Mouse (Mus musculus) liver, embryonic 14.5 days (tissue): Measurements from ENCODE around the gene Lpcat3. TPM values are rescaled to one million over a fixed set of nuclear protein-coding genes. Genes with fewer than 3 reads are reported as not detected.

Source experiments
- ATAC-seq: fragments of 200-750 bp; cut with Nextera tagmentation; 2 replicates; pipeline ENCODE4 v1.8.0; 2017; ENCODE audit warnings: moderate number of reproducible peaks, mild to moderate bottlenecking, moderate library complexity; ENCODE audit not compliant: insufficient read depth
- DNase-seq, 3 experiments: peaks; one replicate each; pipeline ENCODE4 v3.0.0-alpha.2; 2012 to 2013; ENCODE audit warnings: low read depth in 3 of 3, low spot score in 3 of 3
- H3K27ac ChIP-seq: fragments of 300-500 bp; sonication (generic); 2 replicates; pipeline ENCODE4 v1.5.1; 2014; ENCODE audit warnings: moderate library complexity, mild to moderate bottlenecking, control low read depth, inconsistent platforms
- H3K27me3 ChIP-seq: fragments of 300-500 bp; sonication (generic); 2 replicates; pipeline ENCODE4 v1.6.1; 2014; ENCODE audit warnings: mild to moderate bottlenecking, low read length, moderate library complexity; ENCODE audit not compliant: control insufficient read depth, insufficient read depth
- H3K36me3 ChIP-seq: fragments of 300-500 bp; sonication (generic); replicated peaks from 2 replicates; pipeline ENCODE4 v1.6.1; 2014; ENCODE audit warnings: low read depth; ENCODE audit not compliant: control insufficient read depth, insufficient read depth
- H3K4me1 ChIP-seq, 2 experiments: fragments of 200-500 bp in 1 of 2; fragments of 300-500 bp in 1 of 2; sonication (generic) in 1 of 2; replicated peaks; 2 replicates each; pipeline ENCODE4 v1.6.1; 2012 to 2014; ENCODE audit warnings: antibody characterized with exemption in 1 of 2, inconsistent platforms in 1 of 2, low read length in 1 of 2; ENCODE audit not compliant: control insufficient read depth in 2 of 2, insufficient read depth in 2 of 2
- H3K4me2 ChIP-seq: fragments of 300-500 bp; sonication (generic); 2 replicates; pipeline ENCODE4 v1.6.1; 2014; ENCODE audit warnings: low read depth, mild to moderate bottlenecking, control low read depth, moderate library complexity
- H3K4me3 ChIP-seq, 2 experiments: fragments of 200-500 bp in 1 of 2; fragments of 300-500 bp in 1 of 2; sonication (generic) in 1 of 2; 2 replicates each; pipeline ENCODE4 v1.5.1; 2012 to 2014; ENCODE audit warnings: low read depth in 2 of 2, low read length in 2 of 2, mild to moderate bottlenecking in 2 of 2, control low read depth in 1 of 2, inconsistent platforms in 1 of 2, moderate library complexity in 1 of 2; ENCODE audit not compliant: insufficient read depth in 1 of 2
- H3K9ac ChIP-seq: fragments of 300-500 bp; sonication (generic); replicated peaks from 2 replicates; pipeline ENCODE4 v1.6.1; 2014; ENCODE audit warnings: mild to moderate bottlenecking, control low read depth, moderate library complexity
- H3K9me3 ChIP-seq: fragments of 300-500 bp; sonication (generic); 2 replicates; pipeline ENCODE4 v1.6.1; 2016; ENCODE audit warnings: low read length, mixed read lengths; ENCODE audit not compliant: control insufficient read depth
- CTCF ChIP-seq: IDR thresholded peaks from 2 replicates; pipeline ENCODE4 v1.5.1; 2016; ENCODE audit warnings: antibody characterized with exemption, low read depth, control low read depth
- EP300 ChIP-seq: IDR thresholded peaks from 2 replicates; pipeline ENCODE4 v1.6.1; 2016; ENCODE audit warnings: antibody characterized with exemption, low read depth
- WGBS: fragments of 180-500 bp; shearing (Covaris S2); extraction: QIAGEN DNeasy Blood & Tissue Kit; methylation state at CpG from one replicate; pipeline ENCODE4 v1.1.7; 2014; ENCODE audit not compliant: insufficient replicate concordance; 5-methylcytosine and 5-hydroxymethylcytosine counted together
- polyA plus RNA-seq, 2 experiments: library from polyadenylated mRNA; depleted of rRNA in 1 of 2; stranded (reverse) in 1 of 2; unstranded in 1 of 2; fragments of >200 nt; fragmentation: Nextera tagmentation in 1 of 2; extraction: Ambion mirVana in 1 of 2; gene quantifications; 2 replicates each; pipeline versions ENCODE4 v1.2.1 to v1.2.3; 2012 to 2014

The Lpcat3 gene
- polyA plus RNA-seq, 2 experiments: 61.4 to 64.2 TPM

DNA sequence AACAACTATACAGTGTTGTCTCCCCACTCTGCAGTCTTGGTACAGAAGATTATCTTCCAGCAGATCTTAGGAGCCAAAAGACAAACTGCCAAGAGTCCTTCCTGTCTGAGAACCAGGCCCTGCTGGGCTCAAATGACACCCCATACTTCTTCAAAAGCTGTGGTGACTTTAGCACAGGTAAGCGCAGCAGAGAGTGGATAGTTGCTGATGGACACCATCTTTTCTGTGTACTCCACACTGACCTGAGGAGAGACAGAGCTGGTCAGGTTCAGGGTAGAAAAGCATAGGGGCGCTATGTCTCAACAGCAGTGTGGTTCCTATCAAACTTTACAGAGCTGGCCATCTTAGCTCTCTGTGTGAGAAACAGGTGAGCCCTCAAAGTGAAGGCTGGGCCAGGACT lies 41.6 kb downstream of the Lpcat3 start:
- peaks cover 0 to 2% of the 10 kb centered on the region in 2 experiments; a peak in 2 of 4 replicates for H3K4me1 ChIP-seq
- TF ChIP-seq EP300: no peak
- no peak for TF ChIP-seq CTCF
- H3K27ac ChIP-seq: no peak overlapping the region
- H3K4me3 ChIP-seq: no peak overlapping the region
- no peak overlapping the region for H3K4me2 ChIP-seq
- 87% methylated on average over 2 of the region's 2 CpGs for WGBS
- H3K36me3 ChIP-seq: peaks cover 84% of the 10 kb centered on the region
- no peak for ATAC-seq
- H3K27me3 ChIP-seq: no peaks in the 10 kb centered on the region
- no peak for DNase-seq
- no peaks in the 10 kb centered on the region for H3K9me3 ChIP-seq
- H3K9ac ChIP-seq: no peak overlapping the region

DNA sequence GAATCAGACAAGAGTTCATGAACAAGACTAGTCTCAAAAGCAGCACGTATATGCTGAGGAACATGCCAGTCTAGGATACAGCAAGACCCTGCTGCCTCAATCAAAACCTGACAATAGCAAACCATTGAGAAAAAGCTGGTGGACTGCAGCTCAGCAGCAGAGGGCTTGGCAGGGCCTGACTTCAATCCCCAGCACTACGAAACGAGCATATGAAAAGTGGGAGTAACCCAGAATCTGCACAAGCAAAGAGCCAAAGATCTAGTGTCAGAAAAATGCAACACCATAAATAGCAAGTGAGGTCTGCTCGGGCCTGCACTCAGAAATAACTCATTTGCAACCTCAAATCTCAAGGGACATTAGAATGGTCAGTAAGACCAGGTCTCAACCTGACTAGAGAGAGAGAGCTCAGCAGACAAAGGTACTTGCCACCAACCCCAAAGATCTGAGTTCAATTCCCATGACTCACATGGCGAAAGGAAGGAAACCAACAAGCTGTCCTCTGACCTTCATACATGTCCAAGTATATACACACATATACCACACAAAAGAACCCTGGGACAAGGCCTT lies 43.3 kb downstream of the Lpcat3 start:
- no peak overlapping the region for H3K9ac ChIP-seq
- WGBS: 76% methylated on average over 5 of the region's 5 CpGs
- no peak overlapping the region for H3K4me2 ChIP-seq
- ATAC-seq (no peak), DNase-seq (no peak)
- peaks cover 73% of the 10 kb centered on the region for H3K36me3 ChIP-seq
- no peak for TF ChIP-seq EP300
- TF ChIP-seq CTCF: no peak
- H3K27me3 ChIP-seq: no peaks in the 10 kb centered on the region
- peaks cover 10 to 12% of the 10 kb centered on the region in 2 experiments for H3K4me1 ChIP-seq
- H3K4me3 ChIP-seq: no peak overlapping the region
- no peaks in the 10 kb centered on the region for H3K9me3 ChIP-seq
- H3K27ac ChIP-seq: no peak overlapping the region

DNA sequence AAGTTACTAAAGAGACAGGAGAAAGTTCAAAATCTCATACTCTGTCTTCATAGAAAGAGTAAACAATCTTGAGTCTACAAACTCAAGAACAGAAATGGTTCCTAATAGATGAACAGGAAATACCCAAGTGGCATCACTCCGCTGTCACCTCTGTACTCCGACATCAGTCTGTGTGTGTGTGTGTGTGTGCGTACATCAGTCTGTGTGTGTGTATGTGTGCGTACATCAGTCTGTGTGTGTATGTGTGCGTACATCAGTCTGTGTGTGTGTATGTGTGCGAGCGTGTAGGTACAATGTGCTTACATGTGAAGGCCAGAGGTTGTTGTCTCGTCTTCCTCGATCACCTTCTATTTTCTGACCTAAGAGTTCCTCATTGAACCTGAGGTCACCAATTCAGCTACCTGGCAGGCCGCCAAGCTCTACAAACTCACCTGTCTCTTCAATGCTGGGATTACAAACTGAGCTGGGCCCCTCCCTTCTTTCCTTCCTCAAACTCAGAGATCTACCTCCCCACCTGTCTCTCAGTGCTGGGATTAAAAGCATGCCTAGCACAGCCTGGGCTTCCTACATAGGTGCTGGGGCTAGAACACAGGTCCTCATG lies 45.6 kb downstream of the Lpcat3 start:
- H3K36me3 ChIP-seq: peaks cover 53% of the 10 kb centered on the region
- H3K27me3 ChIP-seq: no peaks in the 10 kb centered on the region
- H3K27ac ChIP-seq: no peak overlapping the region
- DNase-seq (no peak), ATAC-seq (no peak)
- no peak overlapping the region for H3K4me2 ChIP-seq
- WGBS: 88% methylated on average over 10 of the region's 10 CpGs
- H3K4me3 ChIP-seq: no peak overlapping the region
- TF ChIP-seq CTCF: no peak
- no peak for TF ChIP-seq EP300
- no peaks in the 10 kb centered on the region for H3K9me3 ChIP-seq
- peaks cover 11 to 15% of the 10 kb centered on the region in 2 experiments for H3K4me1 ChIP-seq
- no peak overlapping the region for H3K9ac ChIP-seq

DNA sequence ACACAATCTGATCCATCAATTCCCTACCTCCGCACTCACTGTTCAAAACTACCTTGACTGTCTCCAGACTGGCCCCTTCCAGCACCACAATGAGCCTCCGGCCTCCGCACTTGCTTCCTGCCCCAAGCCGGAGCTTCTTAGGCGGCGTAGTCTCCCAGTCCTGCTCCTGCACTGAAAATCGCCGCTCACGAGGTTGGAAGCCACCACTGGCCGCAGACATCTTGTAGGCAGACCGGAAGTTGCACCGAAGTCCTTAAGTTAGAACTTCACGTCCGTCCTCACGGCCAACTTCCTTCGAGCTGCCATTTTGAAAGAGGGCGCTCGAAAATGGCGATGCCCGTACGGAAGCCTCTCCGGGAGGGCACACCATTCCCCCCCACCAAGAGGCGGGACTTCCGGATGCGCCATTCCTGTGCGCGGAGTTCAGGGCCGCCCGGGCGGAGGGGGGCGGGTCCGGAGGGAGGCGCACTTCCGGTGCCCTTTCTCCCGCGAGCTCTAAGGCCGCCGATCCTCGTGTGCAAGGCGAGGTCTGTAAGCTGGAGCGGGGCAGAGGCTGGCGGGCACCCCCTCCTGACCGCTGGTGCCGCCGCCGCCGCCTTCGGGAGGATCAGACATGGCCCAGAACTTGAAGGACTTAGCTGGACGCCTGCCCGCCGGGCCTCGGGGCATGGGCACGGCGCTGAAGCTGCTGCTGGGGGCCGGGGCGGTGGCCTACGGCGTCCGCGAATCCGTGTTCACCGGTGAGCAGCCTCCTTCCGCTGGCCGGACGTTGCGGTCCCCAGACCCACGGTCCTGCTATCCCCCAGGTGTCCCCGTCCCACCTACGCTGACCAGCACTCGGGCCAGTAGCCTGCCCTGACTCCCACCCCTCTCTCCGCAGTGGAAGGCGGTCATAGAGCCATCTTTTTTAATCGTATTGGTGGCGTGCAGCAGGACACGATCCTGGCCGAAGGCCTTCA lies 49.3 kb downstream of the Lpcat3 start, which contains the start of the genes Emg1 and Phb2:
Emg1 (minus strand) TSS at position 355 of the 959 bp plus-strand sequence.
Phb2 (plus strand) TSS at position 513 of the 959 bp plus-strand sequence.
- Histone ChIP-seq H3K27me3 (no peaks in the 10 kb centered on the region), H3K4me1 (peaks cover 15 to 16% of the 10 kb centered on the region in 2 experiments), H3K4me2 (peak within 1 kb of the TSS; percentile 87), H3K27ac (peak within 1 kb of the TSS; percentile 61), H3K4me3 (peak within 1 kb of the TSS; percentile 82 to 88), H3K9me3 (no peaks in the 10 kb centered on the region), H3K36me3 (peaks cover 46% of the 10 kb centered on the region), H3K9ac (peak within 1 kb of the TSS; percentile 81)
- peak; percentile 97 for ATAC-seq
- TF ChIP-seq CTCF: peak; percentile 8; the same call in 1 of the 2 replicates
- TF ChIP-seq EP300: peak; percentile 55
- DNase-seq: peak; percentile 95 to 96 (median 96)
- WGBS: under 1% methylated on average over 76 of the region's 76 CpGs
